ENCODE assay signal across 8 mouse cellular contexts in the genomic region with DNA sequence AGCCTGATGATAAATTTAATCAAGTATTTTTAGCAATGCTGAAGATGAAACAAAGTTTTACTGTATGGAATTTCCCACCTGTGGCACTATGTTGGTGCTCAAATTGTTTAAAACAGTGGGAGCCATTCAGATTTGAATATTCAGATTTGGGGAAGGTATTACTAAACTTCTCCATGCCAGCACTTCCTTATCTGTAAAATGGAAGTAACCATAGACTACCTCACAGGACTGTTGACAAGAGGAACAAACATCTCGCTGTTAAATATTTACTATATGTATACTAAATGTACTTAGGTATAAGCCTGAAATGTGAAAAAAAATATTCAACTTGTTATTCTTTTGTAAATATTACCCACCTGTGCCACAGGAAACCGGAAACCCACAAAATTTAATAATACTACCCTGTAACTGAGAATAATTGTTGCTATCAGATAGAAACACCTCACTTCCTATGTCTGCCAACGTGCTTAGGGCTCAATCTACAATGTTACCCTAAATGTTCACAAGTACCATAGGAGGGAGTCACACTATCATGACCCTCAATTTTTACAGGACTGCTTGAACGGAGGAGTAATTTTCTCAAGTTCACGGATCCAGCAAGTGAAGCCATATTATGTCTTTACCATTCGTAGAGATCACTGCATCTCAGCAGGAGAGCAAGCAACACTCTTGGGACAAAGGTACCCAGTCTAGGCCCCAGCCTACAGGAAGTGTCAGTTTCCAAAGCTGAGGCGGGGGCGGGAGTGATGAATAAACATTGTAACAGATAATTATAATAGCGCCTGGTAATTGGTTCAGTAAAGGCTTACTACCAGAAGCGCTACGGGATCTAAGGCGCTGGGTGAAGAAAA. TPM values are rescaled to one million over a fixed set of nuclear protein-coding genes. Genes with fewer than 3 reads are reported as not detected.
DNase-seq lines count a peak whose midpoint lies in the region; ATAC-seq and TF ChIP-seq lines count a peak whose summit lies in the region.

No protein-coding gene starts in this region.

- TF ChIP-seq RAD21 in MEL (IDR thresholded peaks at IDR 0.05; ENCODE audit: low read depth, low read length), result no peak

- no peak for DNase-seq in heart, postnatal 10 days
- peak; percentile 80 for DNase-seq in MEL (ENCODE audit: low read depth, low spot score)
- no peak for DNase-seq in hindbrain, embryonic 11.5 days (ENCODE audit: low spot score)
- no peak for DNase-seq in layer of hippocampus, adult 9-10 months (ENCODE audit: low spot score)
- DNase-seq in B cell, adult 2 months, result no peak
- no peak for DNase-seq in retina, postnatal 1 day

- ATAC-seq in heart, embryonic 14.5 days (ENCODE audit: insufficient number of reproducible peaks, insufficient read depth, low FRiP score, low read depth), result no peak
- ATAC-seq in hindbrain, embryonic 11.5 days (ENCODE audit: low FRiP score), result peak; percentile 56; the same call in 1 of the 2 replicates
- ATAC-seq in megakaryocyte-erythroid progenitor cell, adult 5-6 weeks (replicated peaks; ENCODE audit: low FRiP score, low TSS enrichment, poor library complexity, severe bottlenecking), result peak; percentile 25

- H3K79me2 ChIP-seq in MEL (ENCODE audit: control insufficient read depth, insufficient read depth, low read length, poor library complexity), result peaks cover 21% of the 10 kb centered on the region

- peak; percentile 38 to 41; a peak in 2 of 4 replicates for TF ChIP-seq EP300 in MEL (IDR thresholded peaks at IDR 0.05; ENCODE audit: low read depth in 1 of 2, low read length in 2 of 2)

- peak overlapping the region; percentile 91 to 96 for H3K4me3 ChIP-seq in heart, embryonic 14.5 days (ENCODE audit: control insufficient read depth in 1 of 2, insufficient read depth in 1 of 2, low read depth in 1 of 2, low read length in 2 of 2)
- peak overlapping the region; percentile 61 to 91 for H3K4me3 ChIP-seq in MEL (ENCODE audit: control insufficient read depth in 1 of 2, insufficient read depth in 1 of 2, low read depth in 2 of 2, low read length in 2 of 2)
- H3K4me3 ChIP-seq in hindbrain, embryonic 11.5 days (ENCODE audit: low read depth, low read length), result peak overlapping the region; percentile 77

- H3K9me3 ChIP-seq in heart, embryonic 14.5 days (ENCODE audit: control insufficient read depth, low read length), result no peaks in the 10 kb centered on the region
- no peaks in the 10 kb centered on the region for H3K9me3 ChIP-seq in MEL (replicated peaks; ENCODE audit: insufficient read depth, low read length)
- no peaks in the 10 kb centered on the region for H3K9me3 ChIP-seq in hindbrain, embryonic 11.5 days (ENCODE audit: control insufficient read depth, low read length)

- peak overlapping the region; percentile 84 for H3K4me2 ChIP-seq in heart, embryonic 14.5 days (ENCODE audit: low read length)
- peak overlapping the region; percentile 87 for H3K4me2 ChIP-seq in hindbrain, embryonic 11.5 days (replicated peaks; ENCODE audit: low read depth, low read length)

- peak overlapping the region; percentile 69 to 83; a peak in 3 of 4 replicates for H3K27ac ChIP-seq in heart, embryonic 14.5 days (replicated peaks in 1 of 2; ENCODE audit: control insufficient read depth in 1 of 2, insufficient read depth in 1 of 2, low read depth in 2 of 2, low read length in 2 of 2)
- H3K27ac ChIP-seq in MEL (ENCODE audit: control insufficient read depth, low read depth, low read length), result peak overlapping the region; percentile 100
- peak overlapping the region; percentile 65 for H3K27ac ChIP-seq in hindbrain, embryonic 11.5 days (ENCODE audit: low read depth, low read length)

- H3K36me3 ChIP-seq in heart, embryonic 14.5 days (ENCODE audit: control insufficient read depth, insufficient read depth, low read length), result peaks cover 28% of the 10 kb centered on the region
- H3K36me3 ChIP-seq in MEL (ENCODE audit: control insufficient read depth in 1 of 2, insufficient read depth in 2 of 2, low read length in 2 of 2), result peaks cover 0 to 24% of the 10 kb centered on the region in 2 experiments; a peak in 3 of 4 replicates
- no peaks in the 10 kb centered on the region for H3K36me3 ChIP-seq in hindbrain, embryonic 11.5 days (ENCODE audit: control insufficient read depth, insufficient read depth, low read length)

- no peaks in the 10 kb centered on the region for H3K27me3 ChIP-seq in heart, embryonic 14.5 days (ENCODE audit: control insufficient read depth, insufficient read depth, low read length)
- no peaks in the 10 kb centered on the region for H3K27me3 ChIP-seq in MEL (ENCODE audit: control insufficient read depth in 1 of 2, insufficient read depth in 2 of 2, low read length in 2 of 2)
- no peaks in the 10 kb centered on the region for H3K27me3 ChIP-seq in hindbrain, embryonic 11.5 days (ENCODE audit: control insufficient read depth, insufficient read depth, low read length)

- H3K4me1 ChIP-seq in heart, embryonic 14.5 days (ENCODE audit: control insufficient read depth in 2 of 2, insufficient read depth in 2 of 2, low read length in 2 of 2), result peaks cover 2 to 4% of the 10 kb centered on the region in 2 experiments; a peak in 1 of 4 replicates
- peaks cover 9 to 21% of the 10 kb centered on the region in 2 experiments for H3K4me1 ChIP-seq in MEL (ENCODE audit: control insufficient read depth in 1 of 2, insufficient read depth in 2 of 2, low read length in 2 of 2)
- H3K4me1 ChIP-seq in hindbrain, embryonic 11.5 days (replicated peaks; ENCODE audit: control insufficient read depth, insufficient read depth, low read length), result no peaks in the 10 kb centered on the region

- H3K9ac ChIP-seq in heart, embryonic 14.5 days (ENCODE audit: low read length), result peak overlapping the region; percentile 92
- H3K9ac ChIP-seq in MEL (ENCODE audit: control insufficient read depth, low read depth, low read length, poor library complexity, severe bottlenecking), result peak overlapping the region; percentile 96
- peak overlapping the region; percentile 73 for H3K9ac ChIP-seq in hindbrain, embryonic 11.5 days (ENCODE audit: low read depth, low read length)

- TF ChIP-seq POLR2A in MEL (IDR thresholded peaks at IDR 0.05; ENCODE audit: control insufficient read depth in 1 of 2, insufficient read depth in 1 of 2, low read depth in 1 of 2, low read length in 2 of 2, poor library complexity in 1 of 2), result 0 out of 4 replicates have a peak, but pooled peaks of 1 of the 2 experiments have one; percentile 5

- TF ChIP-seq CTCF in MEL (IDR thresholded peaks at IDR 0.05 in 2 of 3, conservative IDR thresholded peaks at IDR 0.05 in 1 of 3; ENCODE audit: control insufficient read depth in 1 of 3, insufficient read depth in 1 of 3, low read depth in 2 of 3, low read length in 3 of 3, poor library complexity in 1 of 3, severe bottlenecking in 1 of 3), result no peak

- intact Hi-C loops in heart, postnatal 10 days (cut with DNase I), result no loop called here

- WGBS in heart, embryonic 14.5 days, result 15% methylated on average over 12 of the region's 12 CpGs
- WGBS in hindbrain, embryonic 11.5 days, result 16% methylated on average over 12 of the region's 12 CpGs

RNA-seq across cellular contexts. Expression of a gene that starts 0.6 kb away (rescaled TPM):
- 40.6 and 47.8 TPM in 2 replicates for polyA plus RNA-seq in heart, embryonic 14.5 days (2014; fragmentation: Nextera tagmentation; extraction: Ambion mirVana)
- 10 to 100 TPM; 87.9 to 91.3 TPM for total RNA-seq in heart, postnatal 10 days (2021)
- total RNA-seq in MEL (2012; rRNA removed), result 53.6 and 55.4 TPM in 2 replicates
- 100 to 1,000 TPM in 1 of 2 experiments, not detected in 1; 110 TPM for polyA plus RNA-seq in MEL (2012; ENCODE audit: insufficient read depth in 1 of 2, insufficient read length in 2 of 2, low read depth in 1 of 2, low replicate concordance in 2 of 2, missing spikeins in 1 of 2)
- polyA plus RNA-seq in hindbrain, embryonic 11.5 days (2014; fragmentation: Nextera tagmentation; extraction: Ambion mirVana), result 19.7 and 19.9 TPM in 2 replicates
- total RNA-seq in megakaryocyte-erythroid progenitor cell, adult 5-6 weeks (2014; fragmentation: Nextera tagmentation), result 38.4 and 38.6 TPM in 2 replicates
- 13.0 and 19.9 TPM in 2 replicates for total RNA-seq in megakaryocyte-erythroid progenitor cell, adult 5-6 weeks (2017)

RNA-seq across cellular contexts. Expression of a gene that starts 12.6 kb away (rescaled TPM):
- 1.4 TPM in 2 replicates for polyA plus RNA-seq in heart, embryonic 14.5 days (2014; fragmentation: Nextera tagmentation; extraction: Ambion mirVana)
- total RNA-seq in heart, postnatal 10 days (2021), result not detected
- total RNA-seq in MEL (2012; rRNA removed), result 28.6 and 38.8 TPM in 2 replicates
- polyA plus RNA-seq in MEL (2012; ENCODE audit: insufficient read depth in 1 of 2, insufficient read length in 2 of 2, low read depth in 1 of 2, low replicate concordance in 2 of 2, missing spikeins in 1 of 2), result 1 to 10 TPM in 1 of 2 experiments, not detected in 1; 4.8 TPM
- polyA plus RNA-seq in hindbrain, embryonic 11.5 days (2014; fragmentation: Nextera tagmentation; extraction: Ambion mirVana), result 37.3 and 40.0 TPM in 2 replicates
- 0.50 and 3.5 TPM in 2 replicates for total RNA-seq in megakaryocyte-erythroid progenitor cell, adult 5-6 weeks (2014; fragmentation: Nextera tagmentation)
- 0.80 and 2.0 TPM in 2 replicates for total RNA-seq in megakaryocyte-erythroid progenitor cell, adult 5-6 weeks (2017)

RNA-seq across cellular contexts. Expression of a gene that starts 31.9 kb away (rescaled TPM):
- polyA plus RNA-seq in heart, embryonic 14.5 days (2014; fragmentation: Nextera tagmentation; extraction: Ambion mirVana), result 100 and 115 TPM in 2 replicates
- 100 to 1,000 TPM; 106 to 116 TPM for total RNA-seq in heart, postnatal 10 days (2021)
- total RNA-seq in MEL (2012; rRNA removed), result 19.4 and 20.1 TPM in 2 replicates
- 10 to 100 TPM in 1 of 2 experiments, not detected in 1; 29.9 TPM for polyA plus RNA-seq in MEL (2012; ENCODE audit: insufficient read depth in 1 of 2, insufficient read length in 2 of 2, low read depth in 1 of 2, low replicate concordance in 2 of 2, missing spikeins in 1 of 2)
- 71.2 and 73.1 TPM in 2 replicates for polyA plus RNA-seq in hindbrain, embryonic 11.5 days (2014; fragmentation: Nextera tagmentation; extraction: Ambion mirVana)
- 39.2 and 44.9 TPM in 2 replicates for total RNA-seq in megakaryocyte-erythroid progenitor cell, adult 5-6 weeks (2014; fragmentation: Nextera tagmentation)
- 23.4 and 37.2 TPM in 2 replicates for total RNA-seq in megakaryocyte-erythroid progenitor cell, adult 5-6 weeks (2017)

RNA-seq across cellular contexts. Expression of a gene that starts 36.6 kb away (rescaled TPM):
- polyA plus RNA-seq in heart, embryonic 14.5 days (2014; fragmentation: Nextera tagmentation; extraction: Ambion mirVana), result 266 and 307 TPM in 2 replicates
- 100 to 1,000 TPM; 143 to 155 TPM for total RNA-seq in heart, postnatal 10 days (2021)
- total RNA-seq in MEL (2012; rRNA removed), result 473 and 532 TPM in 2 replicates
- polyA plus RNA-seq in MEL (2012; ENCODE audit: insufficient read depth in 1 of 2, insufficient read length in 2 of 2, low read depth in 1 of 2, low replicate concordance in 2 of 2, missing spikeins in 1 of 2), result 100 to 1,000 TPM in 1 of 2 experiments, not detected in 1; 469 TPM
- polyA plus RNA-seq in hindbrain, embryonic 11.5 days (2014; fragmentation: Nextera tagmentation; extraction: Ambion mirVana), result 206 and 231 TPM in 2 replicates
- total RNA-seq in megakaryocyte-erythroid progenitor cell, adult 5-6 weeks (2014; fragmentation: Nextera tagmentation), result 504 and 507 TPM in 2 replicates
- total RNA-seq in megakaryocyte-erythroid progenitor cell, adult 5-6 weeks (2017), result 266 and 434 TPM in 2 replicates

RNA-seq across cellular contexts. Expression of a gene that starts 45.8 kb away (rescaled TPM):
- 10.0 and 10.9 TPM in 2 replicates for polyA plus RNA-seq in heart, embryonic 14.5 days (2014; fragmentation: Nextera tagmentation; extraction: Ambion mirVana)
- 1 to 10 TPM; 6.6 to 8.1 TPM for total RNA-seq in heart, postnatal 10 days (2021)
- total RNA-seq in MEL (2012; rRNA removed), result 20.1 and 42.4 TPM in 2 replicates
- 10 to 100 TPM in 1 of 2 experiments, not detected in 1; 65.6 TPM for polyA plus RNA-seq in MEL (2012; ENCODE audit: insufficient read depth in 1 of 2, insufficient read length in 2 of 2, low read depth in 1 of 2, low replicate concordance in 2 of 2, missing spikeins in 1 of 2)
- polyA plus RNA-seq in hindbrain, embryonic 11.5 days (2014; fragmentation: Nextera tagmentation; extraction: Ambion mirVana), result 4.3 and 4.8 TPM in 2 replicates
- total RNA-seq in megakaryocyte-erythroid progenitor cell, adult 5-6 weeks (2014; fragmentation: Nextera tagmentation), result 8.8 and 12.9 TPM in 2 replicates
- 8.2 and 10.6 TPM in 2 replicates for total RNA-seq in megakaryocyte-erythroid progenitor cell, adult 5-6 weeks (2017)
